Mouse (Mus musculus) layer of hippocampus, adult 9-11 months (tissue): ENCODE measurements around the gene Coro2a.
"Not testable (repeated sequence)": the region's sequence is repeated elsewhere in the genome, so short reads cannot be mapped to it uniquely, and the experiment has no call there.

Source experiments
- DNase-seq: peaks from one replicate; pipeline ENCODE4 v3.0.0; 2022

Coro2a gene

DNA sequence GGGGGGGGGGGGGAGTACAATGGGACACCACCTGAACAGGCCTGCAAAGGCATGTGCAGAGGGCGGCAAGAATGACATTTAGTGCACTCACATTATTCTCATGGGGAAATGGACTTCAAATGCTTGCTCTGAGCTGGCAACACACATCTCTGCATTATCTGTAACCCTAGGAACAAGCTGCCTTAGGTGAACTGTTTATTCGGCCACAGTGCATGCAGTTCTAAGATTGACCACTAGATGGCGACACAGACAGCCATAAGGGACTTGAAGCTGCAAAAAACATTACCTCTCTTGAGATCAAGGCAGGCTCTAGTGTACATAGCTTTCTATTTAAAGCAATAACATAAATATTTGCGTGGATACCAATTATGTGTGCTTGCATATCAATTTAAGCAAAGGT lies 9.2 kb upstream of the Coro2a start:
- DNase-seq: peak; percentile 79

DNA sequence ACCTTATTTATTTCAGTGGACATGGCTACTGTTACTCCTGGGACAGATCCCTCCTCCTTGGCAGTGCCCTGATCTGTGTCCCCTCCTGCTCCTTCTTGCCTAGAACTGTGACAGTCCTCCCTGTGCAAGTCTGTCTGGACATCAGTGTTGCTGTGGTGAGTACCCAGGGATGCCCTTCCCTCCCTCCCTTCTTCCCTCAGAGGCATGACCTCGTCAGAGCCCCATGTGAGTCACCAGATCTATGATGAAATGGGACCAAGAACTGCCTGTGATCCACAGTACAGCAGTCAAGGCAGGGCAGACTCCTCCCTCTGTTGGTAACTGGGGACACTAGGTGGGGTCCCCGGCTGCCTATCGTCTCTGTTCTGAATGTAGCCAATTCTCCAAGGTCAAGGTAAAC lies 5.6 kb upstream of the Coro2a start:
- DNase-seq: no peak

DNA sequence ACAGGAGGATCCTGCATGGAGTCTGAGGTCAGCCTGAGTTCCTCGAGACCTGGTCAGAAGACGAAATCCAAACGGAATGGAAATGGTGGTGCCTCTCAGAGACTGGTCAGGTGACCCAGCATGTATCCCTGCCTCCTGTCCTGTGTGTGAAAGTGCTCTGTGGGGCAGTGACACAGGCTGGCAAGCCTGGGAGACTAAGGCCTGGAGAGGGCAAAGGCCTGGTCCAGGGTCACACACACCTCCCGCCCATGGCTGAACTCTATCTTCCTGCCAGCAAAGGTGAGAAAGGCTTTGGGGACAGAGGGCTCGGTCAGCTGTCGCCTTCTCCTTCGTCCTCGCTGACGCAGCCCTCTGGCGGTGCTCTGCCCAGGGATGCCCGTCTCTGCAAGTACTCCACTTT lies 3.4 kb upstream of the Coro2a start:
- DNase-seq: no peak

DNA sequence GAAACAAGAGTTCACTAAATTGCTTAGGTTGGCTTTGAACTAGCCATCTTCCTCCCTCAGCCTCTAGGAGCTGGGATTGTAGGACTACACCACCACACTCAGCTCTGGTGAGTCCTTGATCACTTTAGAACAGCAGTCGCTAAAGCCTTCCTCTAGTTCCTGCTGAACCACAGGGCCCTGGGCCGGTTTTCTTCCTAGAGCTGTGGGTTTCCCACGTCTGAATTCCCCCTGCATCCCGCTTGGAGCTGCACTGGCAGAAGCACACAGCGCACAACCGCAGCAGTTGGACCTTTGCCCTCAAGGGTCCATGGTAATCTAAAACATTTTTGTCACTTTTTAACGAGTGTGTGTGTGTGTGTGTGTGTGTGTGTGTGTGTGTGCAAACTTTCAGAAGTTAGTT lies 702 bp upstream of the Coro2a start:
- no peak for DNase-seq

DNA sequence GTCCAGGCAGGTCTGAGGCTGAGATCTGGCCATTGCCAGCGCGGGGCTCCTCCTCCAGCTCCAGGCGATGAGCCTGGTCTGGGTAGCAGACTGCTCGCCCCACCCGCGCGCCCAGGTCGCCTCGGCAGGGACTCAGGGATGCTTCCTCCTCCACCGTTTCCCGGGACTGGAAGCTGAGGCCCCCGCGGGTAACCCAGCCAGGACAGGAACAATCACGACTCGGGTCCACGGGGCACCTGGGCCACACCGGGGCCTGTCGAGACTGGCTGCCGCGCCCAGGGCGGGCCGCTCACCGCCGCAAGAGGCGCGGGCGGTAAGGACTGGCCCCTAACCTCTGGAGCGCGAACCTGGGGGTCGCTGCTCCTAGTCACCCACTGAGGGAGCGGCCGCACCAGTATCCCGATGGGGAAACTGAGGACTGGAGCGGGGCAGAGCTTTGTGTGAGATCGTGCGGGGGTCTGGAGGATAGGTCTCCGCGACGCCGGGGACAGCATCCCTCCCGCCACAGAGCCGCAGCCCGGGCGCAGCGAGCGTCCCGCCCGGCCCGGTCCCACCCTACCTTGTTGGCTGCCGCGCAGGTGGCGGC lies 651 bp downstream of the Coro2a start:
- no peak for DNase-seq

DNA sequence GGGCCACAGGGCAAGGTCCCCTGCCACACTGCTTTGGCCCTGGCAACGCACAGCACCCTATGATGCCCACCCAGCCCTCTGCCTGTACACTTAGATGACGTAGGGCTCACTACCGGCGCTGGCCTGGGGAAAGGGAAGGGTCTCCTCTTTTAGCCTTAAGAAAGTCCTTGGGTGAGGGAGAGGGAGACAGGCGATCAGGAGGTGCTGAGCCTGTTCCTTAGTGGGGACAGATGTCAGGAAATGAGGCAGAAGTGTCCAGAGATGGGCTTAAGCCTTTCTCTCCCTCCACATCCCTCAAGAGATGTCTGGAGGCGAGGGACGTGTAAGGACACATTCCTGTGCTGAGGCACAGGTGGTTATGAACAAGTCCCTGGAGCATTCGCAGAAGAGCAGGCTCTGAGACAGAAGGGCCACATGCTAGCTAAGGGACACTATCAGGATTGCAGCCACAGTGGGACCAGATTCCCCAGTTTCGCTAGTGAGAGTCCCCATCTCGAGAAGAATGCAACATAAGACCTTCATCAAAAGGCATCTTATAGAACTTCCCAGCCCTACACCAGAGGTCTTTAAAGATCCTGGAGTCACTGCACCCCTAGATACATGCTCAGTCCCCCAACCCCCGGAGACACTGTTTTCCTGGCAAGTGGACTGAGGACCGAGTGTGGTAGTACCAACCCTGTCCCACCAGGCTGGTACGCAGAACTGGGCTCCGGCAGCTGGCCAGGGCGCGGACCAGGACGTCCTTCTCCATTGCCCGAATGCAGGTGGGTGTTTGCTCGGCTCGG lies 1.3 kb downstream of the Coro2a start:
- DNase-seq: no peak

DNA sequence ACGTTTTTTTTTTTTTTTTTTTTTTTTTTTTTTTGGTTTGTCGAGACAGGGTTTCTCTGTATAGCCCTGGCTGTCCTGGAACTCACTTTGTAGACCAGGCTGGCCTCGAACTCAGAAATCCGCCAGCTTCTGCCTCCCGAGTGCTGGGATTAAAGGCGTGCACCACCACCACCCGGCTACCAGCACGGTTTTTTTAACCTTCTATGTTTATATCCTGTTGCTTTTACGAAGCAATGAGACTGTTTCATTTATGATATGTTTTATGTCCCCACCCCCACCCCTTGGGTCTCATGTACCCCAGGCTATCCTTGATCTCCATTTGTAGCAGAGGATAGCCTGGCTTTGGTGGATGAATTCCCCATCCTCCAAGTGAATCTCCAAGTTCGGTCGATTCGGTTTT lies 2.4 kb downstream of the Coro2a start:
- DNase-seq: not testable (repeated sequence)

DNA sequence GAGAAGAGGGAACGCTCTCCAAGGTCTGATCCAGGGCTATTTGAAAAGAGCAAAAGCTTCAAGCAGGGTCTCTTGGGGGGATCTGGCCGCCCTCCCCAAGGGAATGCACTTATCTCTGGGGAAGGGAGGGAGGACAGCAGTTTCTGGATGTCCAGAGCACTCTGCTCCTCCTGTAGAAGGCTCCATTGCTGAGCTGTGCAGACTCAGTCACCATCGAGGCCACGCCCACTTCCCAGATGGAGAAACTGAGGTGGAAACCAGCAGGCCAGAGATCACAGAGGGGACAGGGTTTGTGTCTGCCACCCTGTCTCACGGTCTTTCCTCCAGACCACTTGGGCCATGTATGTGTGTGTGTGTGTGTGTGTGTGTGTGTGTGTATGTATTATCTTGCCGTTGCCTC lies 3.0 kb downstream of the Coro2a start:
- DNase-seq: no peak

DNA sequence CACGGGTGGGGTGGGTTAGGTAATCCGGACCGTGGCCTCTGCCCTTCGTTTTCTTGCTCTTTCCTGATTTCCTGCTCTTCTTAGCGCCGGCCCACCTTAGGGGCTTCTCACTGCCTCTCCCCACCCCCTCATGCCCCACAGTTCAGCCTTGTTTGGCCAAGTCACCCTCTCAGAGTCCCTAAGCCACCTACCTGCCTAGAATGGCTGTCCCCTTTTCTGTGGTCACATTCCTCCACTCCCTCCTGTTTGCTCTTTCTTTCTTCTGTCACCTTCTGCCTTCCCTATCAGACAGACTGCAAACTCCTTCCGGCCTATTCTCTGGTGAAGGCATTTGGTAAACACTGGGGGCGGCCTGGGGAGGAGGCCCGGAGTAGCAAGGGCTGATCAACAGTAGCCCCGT lies 3.9 kb downstream of the Coro2a start:
- no peak for DNase-seq

DNA sequence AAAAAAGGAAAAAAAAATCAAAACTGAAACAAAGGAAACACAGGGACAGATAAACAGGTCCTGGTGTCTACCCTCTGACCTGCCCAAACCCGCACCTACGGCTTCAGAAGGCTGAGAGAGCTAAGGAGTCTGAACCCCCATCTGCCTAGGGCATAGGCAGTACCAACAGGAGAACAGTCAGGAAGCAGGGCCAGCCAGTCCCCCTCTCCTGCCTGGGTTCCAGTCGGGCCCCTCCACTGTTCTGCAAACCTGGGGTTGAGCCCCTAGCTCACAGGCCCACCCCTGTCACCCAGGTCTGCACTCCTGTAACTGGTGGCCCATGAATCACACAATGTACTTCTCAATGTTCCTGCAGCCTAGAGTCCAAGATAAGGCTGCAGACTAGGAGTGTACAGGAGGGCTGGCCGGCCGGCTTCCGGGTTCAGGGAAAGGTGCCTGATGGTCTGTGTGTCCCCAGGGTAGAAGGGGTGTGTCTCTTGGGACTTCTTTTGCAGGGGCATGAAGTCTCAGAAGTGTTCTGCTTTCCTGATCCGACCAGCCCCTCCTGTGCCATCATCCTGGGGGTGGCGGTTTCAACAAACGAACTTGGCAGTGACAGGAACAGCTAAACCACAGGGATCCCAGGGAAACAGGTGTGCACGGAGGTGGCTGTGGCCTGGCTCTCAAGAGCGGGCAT lies 4.6 kb downstream of the Coro2a start:
- no peak for DNase-seq

DNA sequence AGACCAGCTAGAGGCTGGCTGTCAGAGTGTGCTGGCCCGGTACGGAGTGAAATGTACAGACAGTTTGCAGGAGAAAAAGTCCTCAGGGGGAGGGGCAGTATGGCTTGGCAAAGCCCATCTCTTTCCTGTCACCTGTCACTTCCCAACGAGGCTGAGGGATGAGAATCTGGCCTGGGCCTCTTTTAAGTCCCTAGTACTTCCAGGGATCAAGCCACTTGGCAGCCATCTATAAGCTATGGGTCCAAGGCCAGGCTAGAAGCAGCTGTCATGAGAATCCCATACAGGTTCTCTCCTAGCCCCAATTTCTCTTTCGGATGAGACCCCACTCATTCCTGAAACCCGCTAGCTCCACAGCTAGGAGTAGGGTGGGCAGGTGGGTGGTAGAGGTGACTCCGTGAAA lies 5.6 kb downstream of the Coro2a start:
- no peak for DNase-seq

DNA sequence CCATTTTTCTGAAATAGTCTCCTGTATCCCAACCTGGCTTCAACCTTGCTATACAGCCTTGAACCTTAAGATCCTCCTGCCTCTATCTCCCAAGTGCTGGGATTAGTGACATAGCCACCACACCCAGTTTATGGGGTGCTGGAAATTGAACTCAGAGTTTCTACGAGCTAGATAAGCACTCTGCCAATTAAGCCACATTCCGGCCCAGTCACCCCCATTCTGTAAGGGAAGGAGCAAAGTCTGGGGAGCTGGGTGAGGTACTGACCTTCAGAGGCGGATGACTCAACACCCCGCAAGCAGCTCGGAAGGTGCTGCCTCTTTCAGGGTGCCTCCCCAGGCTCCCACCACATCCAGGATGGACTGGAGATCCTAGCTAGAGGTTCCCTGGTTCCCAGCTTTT lies 7.9 kb downstream of the Coro2a start:
- no peak for DNase-seq

DNA sequence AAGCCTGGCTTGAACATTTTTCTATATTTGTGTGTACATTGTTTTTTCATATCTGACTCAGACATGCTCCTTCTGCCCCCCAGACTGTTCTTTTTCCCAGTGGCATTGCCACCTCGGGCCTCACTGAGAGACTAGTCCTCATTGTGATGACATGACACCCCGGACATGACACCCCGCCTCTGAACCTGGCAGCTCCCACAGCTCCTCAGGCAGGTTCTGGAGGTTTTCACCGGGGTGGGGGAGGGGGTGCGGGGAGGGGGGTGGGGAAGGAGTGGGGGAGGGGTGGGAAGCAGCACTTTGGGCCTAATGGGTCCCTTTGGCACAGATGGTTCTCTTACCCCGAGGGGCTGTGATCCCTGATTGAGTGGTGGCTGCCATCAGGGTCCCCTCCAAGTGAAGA lies 8.5 kb downstream of the Coro2a start:
- no peak for DNase-seq

DNA sequence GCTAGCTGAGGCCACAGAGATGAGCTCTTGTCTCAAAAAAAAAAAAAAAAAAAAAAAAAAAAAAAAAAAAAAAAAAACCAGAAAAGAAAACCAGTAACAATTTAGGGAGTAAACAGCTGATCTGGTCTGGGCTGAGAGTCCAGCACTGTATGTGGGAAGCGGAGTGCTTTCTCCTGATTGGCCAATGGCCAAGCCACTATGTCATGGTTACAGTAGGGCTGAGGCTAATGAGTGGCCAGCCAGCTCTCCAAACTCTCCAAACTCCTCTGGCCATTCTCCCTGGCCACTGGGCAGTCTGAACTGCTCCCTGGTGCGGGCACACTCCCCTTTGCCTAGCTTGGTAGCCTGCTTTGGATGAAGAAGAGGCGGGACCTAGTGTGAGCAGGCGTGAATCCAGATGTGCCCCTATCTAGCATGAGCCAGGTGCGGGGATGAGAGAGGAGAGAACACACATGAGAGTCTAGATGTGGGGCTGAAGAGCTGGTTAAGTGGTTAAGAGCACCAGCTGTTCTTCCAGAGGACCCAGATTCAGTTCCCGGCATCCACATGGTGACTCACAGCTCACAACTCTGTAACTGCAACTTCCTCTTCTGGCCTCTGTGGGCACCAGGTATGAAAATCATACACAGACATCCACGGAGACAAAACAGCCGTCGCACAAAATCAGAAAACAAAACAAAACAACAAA lies 10.0 kb downstream of the Coro2a start:
- no peak for DNase-seq

DNA sequence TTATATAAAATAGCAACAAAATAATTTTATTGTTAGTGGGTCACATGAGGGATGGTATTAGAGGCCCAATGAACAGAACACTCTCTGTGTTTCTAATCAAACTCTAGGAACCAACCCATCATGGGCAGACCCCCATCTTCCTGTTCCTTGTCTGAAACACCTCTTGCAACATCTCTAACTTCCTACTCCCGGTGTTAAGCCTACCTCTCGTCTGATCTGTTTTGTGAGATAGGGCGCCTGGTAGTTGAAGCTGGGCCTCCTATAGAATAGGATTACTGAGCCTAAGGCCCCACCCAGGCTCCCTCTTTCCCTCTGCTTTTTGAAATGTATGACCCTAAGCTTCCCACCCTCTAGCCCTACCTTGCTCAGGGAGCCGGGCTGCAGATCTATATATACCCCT lies 11.2 kb downstream of the Coro2a start:
- DNase-seq: no peak

DNA sequence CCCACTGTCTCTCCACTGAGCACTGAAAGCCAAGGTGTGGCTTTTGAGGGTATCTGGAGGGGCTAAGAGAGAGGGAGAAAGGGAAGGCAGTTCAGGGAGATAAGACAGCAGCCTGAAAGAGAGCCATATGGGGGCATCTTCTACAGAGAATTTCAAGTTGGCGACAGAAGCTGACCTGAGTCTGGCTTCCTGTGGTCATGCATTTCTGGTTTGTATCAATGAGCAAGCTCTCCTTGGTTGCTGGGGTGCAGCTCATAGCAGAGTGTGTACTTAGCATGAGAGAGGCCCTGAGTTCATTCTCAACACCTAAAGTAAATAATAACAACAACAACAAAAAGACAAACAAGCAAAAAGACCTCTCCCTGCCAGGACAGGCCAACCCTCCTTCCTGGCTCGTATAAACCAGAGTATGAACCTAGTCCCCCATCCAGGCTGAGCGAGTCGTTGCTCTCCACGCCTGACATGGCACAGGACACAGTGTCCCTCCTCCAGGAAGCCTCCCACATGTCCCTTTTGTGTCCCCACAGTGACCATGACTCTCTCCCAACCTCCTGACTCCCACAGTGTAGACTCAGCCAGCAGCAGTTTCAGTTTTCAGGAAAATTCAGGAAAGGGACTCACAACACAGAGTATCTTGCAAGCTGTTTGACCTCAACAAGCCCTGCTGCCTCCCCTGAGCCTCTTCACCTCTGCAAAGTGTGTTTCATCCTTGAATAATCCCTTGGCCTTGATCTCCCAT lies 11.9 kb downstream of the Coro2a start:
- no peak for DNase-seq

DNA sequence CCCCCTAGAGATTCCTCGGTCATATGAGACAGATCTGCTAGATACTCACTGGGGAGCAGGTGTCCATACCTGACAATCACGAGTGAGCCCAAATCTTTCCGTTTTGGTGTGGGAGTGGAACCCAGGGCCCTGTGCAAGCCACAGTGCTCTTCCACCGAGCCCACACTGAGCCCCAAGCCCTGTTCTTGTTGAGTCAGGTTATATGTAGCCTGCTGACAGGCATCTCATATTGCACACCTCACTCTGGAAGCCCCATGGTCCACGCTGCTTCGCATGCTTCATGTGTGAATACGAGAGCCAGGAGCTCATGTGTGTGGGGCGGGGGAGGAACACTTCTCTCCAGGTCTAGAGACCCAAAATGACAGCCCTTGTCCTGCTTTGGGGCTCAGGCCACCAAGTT lies 12.9 kb downstream of the Coro2a start:
- no peak for DNase-seq

DNA sequence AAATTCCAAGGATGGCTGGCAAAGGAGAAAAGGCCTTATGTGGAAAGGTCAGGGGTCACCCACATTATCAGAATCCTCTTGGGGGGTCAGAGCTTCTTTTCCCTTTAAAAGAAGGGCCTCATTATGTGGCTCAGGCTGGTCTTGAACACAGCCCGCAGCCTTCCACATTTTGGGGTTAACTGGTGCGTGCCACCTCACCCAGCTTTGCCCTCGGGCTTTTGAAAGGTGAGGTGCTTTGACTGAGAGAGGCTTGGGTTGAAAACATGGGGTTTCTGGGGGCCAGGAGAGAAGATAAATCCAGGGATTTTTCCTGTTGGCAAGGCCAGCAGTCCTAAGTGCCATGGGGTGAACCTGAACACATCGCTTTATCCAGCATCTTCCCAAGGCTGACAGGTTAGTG lies 15.5 kb downstream of the Coro2a start:
- DNase-seq: no peak

DNA sequence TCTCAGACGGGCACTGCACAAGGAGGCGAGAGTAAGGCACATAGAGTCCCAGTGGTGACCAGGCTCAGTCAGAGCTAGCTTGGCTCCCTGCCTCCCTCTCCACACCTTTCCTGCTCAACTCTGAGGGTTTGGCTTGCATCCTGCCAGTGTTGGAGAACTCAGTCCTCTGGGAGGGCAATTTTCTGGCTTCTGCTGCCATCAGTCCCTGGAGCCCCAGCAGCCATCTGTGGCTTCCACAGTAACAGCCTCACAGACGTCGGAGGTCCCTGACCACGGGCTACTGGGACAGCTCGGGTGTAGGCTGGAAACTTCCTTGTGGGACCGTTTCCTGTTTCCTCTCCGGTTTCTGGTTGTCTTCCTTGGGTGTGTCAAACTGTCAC lies 16.2 kb downstream of the Coro2a start:
- DNase-seq: no peak

DNA sequence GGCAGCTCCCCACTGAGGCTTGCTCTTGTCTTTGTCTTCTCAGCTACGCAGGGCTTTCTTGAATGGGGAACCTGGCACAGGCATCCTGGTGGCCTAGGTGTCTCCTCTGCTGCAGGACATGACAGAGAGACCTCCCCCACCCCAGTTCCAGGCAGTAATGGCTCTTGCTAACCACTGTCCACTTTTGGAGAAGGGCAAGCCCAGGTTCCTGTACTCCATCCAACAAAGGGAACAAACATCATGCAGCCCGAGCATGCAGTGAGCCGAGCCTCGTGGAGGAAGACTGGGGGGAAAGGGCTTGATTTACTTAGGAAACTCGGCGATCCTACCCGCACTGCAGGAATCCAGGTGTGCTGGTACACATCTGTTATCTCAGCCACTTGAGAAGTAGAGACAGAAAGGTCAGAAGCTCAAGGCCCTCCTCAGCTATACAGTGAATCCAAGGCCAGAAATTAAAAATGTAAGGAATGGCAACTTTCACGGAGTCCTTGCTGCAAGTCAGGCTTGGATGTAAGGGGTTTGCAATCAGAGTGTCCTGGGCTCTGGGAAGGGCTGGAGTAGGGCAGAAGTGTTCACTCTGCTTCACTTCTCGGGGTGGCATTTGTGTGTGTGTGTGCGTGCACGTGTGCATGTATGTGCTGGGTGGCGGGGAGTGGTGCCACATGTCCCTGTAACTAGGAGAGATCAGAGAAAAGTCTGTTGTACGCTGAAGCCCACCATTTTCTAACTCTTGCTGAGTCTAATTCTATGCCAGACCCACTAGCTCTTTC lies 16.8 kb downstream of the Coro2a start:
- DNase-seq: no peak

DNA sequence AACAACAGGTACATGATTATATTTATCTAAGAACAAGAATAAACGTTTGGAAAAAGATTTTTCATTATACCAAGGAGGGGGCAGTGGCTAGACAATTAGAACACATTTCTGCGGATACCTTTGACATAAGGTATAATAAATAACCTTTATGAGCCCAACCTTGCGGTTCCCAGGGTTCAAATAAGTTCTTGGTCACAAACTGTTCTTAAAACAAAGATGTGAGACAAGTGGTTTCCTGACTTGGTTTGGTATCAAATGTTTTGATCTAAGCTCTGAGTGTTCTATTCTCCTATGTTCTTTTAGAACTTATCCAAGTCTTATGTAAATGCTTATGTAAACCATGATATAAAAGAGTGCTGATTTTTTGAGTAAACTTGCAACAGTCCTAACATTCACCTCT lies 17.5 kb downstream of the Coro2a start:
- DNase-seq: not testable (repeated sequence)

DNA sequence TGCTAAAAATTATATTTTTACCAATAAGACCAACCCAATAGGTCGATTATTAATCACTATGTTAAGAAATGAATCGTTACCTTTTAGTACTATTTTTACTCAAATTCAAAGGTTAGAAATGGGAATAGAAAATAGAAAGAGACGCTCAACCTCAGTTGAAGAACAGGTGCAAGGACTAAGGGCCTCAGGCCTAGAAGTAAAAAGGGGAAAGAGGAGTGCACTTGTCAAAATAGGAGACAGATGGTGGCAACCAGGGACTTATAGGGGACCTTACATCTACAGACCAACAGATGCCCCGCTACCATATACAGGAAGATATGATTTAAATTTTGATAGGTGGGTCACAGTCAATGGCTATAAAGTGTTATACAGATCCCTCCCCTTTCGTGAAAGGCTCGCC lies 17.9 kb downstream of the Coro2a start:
- not testable (repeated sequence) for DNase-seq
